Mouse (Mus musculus): ENCODE measurements around the gene Stac2.
A peak's percentile ranks its signal among the peaks of the same experiment; 100 is the strongest.

DNA sequence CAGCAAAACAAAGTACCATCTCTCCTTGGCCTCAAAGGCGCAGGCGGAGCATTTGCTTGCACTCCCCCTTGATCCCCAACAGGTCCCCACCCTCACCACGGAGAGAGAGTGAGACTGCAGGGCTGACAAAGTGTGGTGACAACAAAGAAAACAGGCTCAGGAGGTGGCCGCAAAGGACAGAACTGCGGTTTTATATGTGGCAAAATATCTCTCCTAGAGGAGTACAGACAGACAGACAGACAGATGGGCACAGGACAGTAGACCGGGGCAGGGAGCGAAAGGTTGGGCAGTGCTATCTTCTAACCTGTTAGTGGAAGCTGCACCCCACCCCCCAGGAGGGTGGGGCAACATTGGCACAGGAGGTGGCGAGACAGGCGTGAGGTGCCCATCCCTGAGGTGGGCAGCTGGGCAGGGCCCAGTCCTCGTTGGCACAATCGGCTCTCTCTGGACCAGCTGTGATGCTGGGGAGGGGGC lies 51.9 kb downstream of the Stac2 start:
- TF ChIP-seq POLR2A (IDR thresholded peaks at IDR 0.05; ENCODE audit: low read depth, low read length) (no peak), GABPA (IDR thresholded peaks at IDR 0.05; ENCODE audit: insufficient replicate concordance, low read depth, low read length) (no peak), RCOR1 (conservative IDR thresholded peaks at IDR 0.05; ENCODE audit: low read depth, low read length) (no peak), TCF12 (IDR thresholded peaks at IDR 0.05; ENCODE audit: low read depth, low read length) (no peak), TBP (conservative IDR thresholded peaks at IDR 0.05; ENCODE audit: low read depth, low read length) (no peak), CTCF (conservative IDR thresholded peaks at IDR 0.05 in 1 of 2, IDR thresholded peaks at IDR 0.05 in 1 of 2; ENCODE audit: low read depth in 2 of 2, low read length in 2 of 2) (no peak), USF1 (IDR thresholded peaks at IDR 0.05; ENCODE audit: low read depth, low read length) (no peak), EP300 (IDR thresholded peaks at IDR 0.05; ENCODE audit: low read length) (no peak), MAZ (IDR thresholded peaks at IDR 0.05; ENCODE audit: low read depth, low read length) (peak; percentile 63; the same call in 1 of the 2 replicates), PAX5 (IDR thresholded peaks at IDR 0.05; ENCODE audit: low read length) (no peak), E2F4 (IDR thresholded peaks at IDR 0.05; ENCODE audit: insufficient replicate concordance, low read depth, low read length) (no peak)
